Mouse (Mus musculus) myocyte (in vitro differentiated cells): ENCODE results near the gene Plagl1. TPM values are rescaled to one million over a fixed set of nuclear protein-coding genes. Genes with fewer than 3 reads are reported as not detected.
"Not testable (repeated sequence)": the region's sequence is repeated elsewhere in the genome, so short reads cannot be mapped to it uniquely, and the experiment has no call there.

ENCODE experiments used
- H3K27me3 ChIP-seq: one replicate; pipeline ENCODE4 v1.6.1; 2011; ENCODE audit not compliant: control insufficient read depth, insufficient read depth, insufficient read length
- H3K36me3 ChIP-seq: one replicate; pipeline ENCODE4 v1.6.1; 2011; ENCODE audit not compliant: control insufficient read depth, insufficient read depth
- H3K4me2 ChIP-seq: one replicate; pipeline ENCODE4 v1.6.1; 2011; ENCODE audit warnings: low read depth, control low read depth
- H3K4me3 ChIP-seq: one replicate; pipeline ENCODE4 v1.5.1; 2011; ENCODE audit warnings: mild to moderate bottlenecking, control low read depth, moderate library complexity
- H3K79me2 ChIP-seq: one replicate; pipeline ENCODE4 v1.6.1; 2011; ENCODE audit not compliant: control insufficient read depth, insufficient read depth
- H3ac ChIP-seq: one replicate; pipeline ENCODE4 v1.6.1; 2011; ENCODE audit not compliant: control insufficient read depth, insufficient read length
- CEBPB ChIP-seq: IDR thresholded peaks from 2 replicates; pipeline ENCODE4 v1.6.1; 2011; ENCODE audit warnings: mild to moderate bottlenecking, moderate library complexity; ENCODE audit not compliant: poor library complexity, insufficient read depth, severe bottlenecking
- E2F4 ChIP-seq: IDR thresholded peaks from one replicate; pipeline ENCODE4 v1.6.1; 2011; ENCODE audit warnings: mild to moderate bottlenecking, control low read depth, moderate library complexity; ENCODE audit not compliant: insufficient read depth
- MAX ChIP-seq: IDR thresholded peaks from one replicate; pipeline ENCODE4 v1.6.1; 2011; ENCODE audit warnings: low read depth, mild to moderate bottlenecking, control low read depth
- MYOD1 ChIP-seq, 3 experiments: IDR thresholded peaks; one replicate each; pipeline ENCODE4 v1.6.1; 2011; ENCODE audit warnings: control low read depth in 2 of 3, low read depth in 2 of 3, mild to moderate bottlenecking in 2 of 3, moderate library complexity in 1 of 3; ENCODE audit not compliant: insufficient read length in 2 of 3, control insufficient read depth in 1 of 3
- MYOG ChIP-seq, 3 experiments: IDR thresholded peaks; one replicate each; pipeline ENCODE4 v1.6.1; 2011; ENCODE audit warnings: control low read depth in 2 of 3, low read depth in 2 of 3, mild to moderate bottlenecking in 2 of 3; ENCODE audit not compliant: insufficient read length in 2 of 3, control insufficient read depth in 1 of 3, insufficient read depth in 1 of 3
- POLR2A ChIP-seq: IDR thresholded peaks from one replicate; pipeline ENCODE4 v1.6.1; 2011; ENCODE audit warnings: low read depth, mild to moderate bottlenecking, control low read depth, moderate library complexity; ENCODE audit not compliant: insufficient read length
- POLR2AphosphoS2 ChIP-seq: IDR thresholded peaks from one replicate; pipeline ENCODE4 v1.6.1; 2011; ENCODE audit warnings: low read depth, control low read depth; ENCODE audit not compliant: insufficient read length
- REST ChIP-seq: IDR thresholded peaks from one replicate; pipeline ENCODE4 v1.6.1; 2011; ENCODE audit warnings: mild to moderate bottlenecking, control low read depth, moderate library complexity; ENCODE audit not compliant: insufficient read depth, insufficient read length
- SRF ChIP-seq: IDR thresholded peaks from one replicate; pipeline ENCODE4 v1.6.1; 2011; ENCODE audit warnings: low read depth; ENCODE audit not compliant: control insufficient read depth, insufficient read length
- TCF12 ChIP-seq: IDR thresholded peaks from one replicate; pipeline ENCODE4 v1.6.1; 2011; ENCODE audit warnings: mild to moderate bottlenecking, control low read depth; ENCODE audit not compliant: poor library complexity, insufficient read depth, severe bottlenecking
- TCF3 ChIP-seq: IDR thresholded peaks from one replicate; pipeline ENCODE4 v1.6.1; 2011; ENCODE audit warnings: low read depth, control low read depth; ENCODE audit not compliant: insufficient read length
- USF1 ChIP-seq: IDR thresholded peaks from one replicate; pipeline ENCODE4 v1.6.1; 2011; ENCODE audit warnings: low read depth, mild to moderate bottlenecking, control low read depth, moderate library complexity
- polyA plus RNA-seq: library from polyadenylated mRNA; unstranded; fragments of >200 nt; fragmentation: generic; extraction: Trizol; gene quantifications from one replicate; pipeline ENCODE4 v1.2.1, GENCODE M21; 2012; ENCODE audit warnings: missing spikeins

Plagl1 gene
- polyA plus RNA-seq, 1 experiment, result 0.40 TPM

- H3K4me3 ChIP-seq, result no peak overlapping the region
- TF ChIP-seq POLR2A (no peak), TCF12 (no peak), E2F4 (no peak), CEBPB (no peak), USF1 (no peak), REST (no peak), SRF (no peak), MAX (no peak), POLR2AphosphoS2 (no peak), MYOD1 (IDR thresholded peaks at IDR 0.05; ENCODE audit: control insufficient read depth in 1 of 3, insufficient read length in 2 of 3, low read depth in 2 of 3) (no peak)
- no peaks in the 10 kb centered on the region for H3K36me3 ChIP-seq
- no peaks in the 10 kb centered on the region for H3K79me2 ChIP-seq
- no peak overlapping the region for H3K4me2 ChIP-seq
- peaks cover 21% of the 10 kb centered on the region for H3K27me3 ChIP-seq
- no peak overlapping the region for H3ac ChIP-seq
These were observed 38.2 kb upstream of the Plagl1 start for GRCm38 (mm10) chr10:13022103-13022502.

- H3K27me3 ChIP-seq, result peaks cover 21% of the 10 kb centered on the region
- H3K4me2 ChIP-seq, H3ac ChIP-seq, H3K79me2 ChIP-seq, H3K4me3 ChIP-seq, H3K36me3 ChIP-seq: not testable (repeated sequence)
These were observed 36.3 kb upstream of the Plagl1 start for GRCm38 (mm10) chr10:13023985-13024384.

- TF ChIP-seq POLR2A (no peak), E2F4 (no peak), POLR2AphosphoS2 (no peak), MYOD1 (IDR thresholded peaks at IDR 0.05; ENCODE audit: control insufficient read depth in 1 of 3, insufficient read length in 2 of 3, low read depth in 2 of 3) (no peak), CEBPB (no peak), SRF (no peak), TCF12 (no peak), MAX (no peak), MYOG (IDR thresholded peaks at IDR 0.05; ENCODE audit: control insufficient read depth in 1 of 3, insufficient read depth in 1 of 3, insufficient read length in 2 of 3, low read depth in 2 of 3) (no peak), TCF3 (no peak), REST (no peak), USF1 (no peak)
- Histone ChIP-seq H3K36me3 (no peaks in the 10 kb centered on the region), H3ac (no peak overlapping the region), H3K27me3 (peaks cover 3% of the 10 kb centered on the region), H3K79me2 (no peaks in the 10 kb centered on the region), H3K4me3 (no peak overlapping the region), H3K4me2 (no peak overlapping the region)
These were observed 32.6 kb upstream of the Plagl1 start for GRCm38 (mm10) chr10:13027702-13028101.

DNA sequence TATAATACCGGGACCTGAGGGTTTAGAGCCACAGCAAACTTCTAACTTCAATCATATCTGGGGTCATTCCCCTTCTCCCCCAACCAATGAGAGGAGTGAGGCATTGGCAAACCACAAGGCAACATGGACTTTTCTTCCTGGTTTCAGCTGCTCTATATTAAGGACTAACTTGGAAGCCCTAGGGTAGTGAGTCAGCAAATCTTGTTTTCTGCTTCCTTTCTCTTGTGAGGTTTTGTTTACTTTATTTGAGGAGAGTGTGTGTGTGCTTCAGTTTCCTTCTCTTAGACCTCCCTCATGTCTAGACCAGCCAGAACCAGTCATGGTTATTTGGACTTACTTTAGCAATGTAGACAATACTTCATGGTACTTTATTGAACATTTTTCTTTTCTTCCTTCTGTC, 32.1 kb upstream of the Plagl1 start:
- H3ac ChIP-seq, result no peak overlapping the region
- no peak overlapping the region for H3K4me2 ChIP-seq
- no peaks in the 10 kb centered on the region for H3K79me2 ChIP-seq
- no peaks in the 10 kb centered on the region for H3K36me3 ChIP-seq
- H3K27me3 ChIP-seq, result no peaks in the 10 kb centered on the region
- TF ChIP-seq MYOD1 (IDR thresholded peaks at IDR 0.05; ENCODE audit: control insufficient read depth in 1 of 3, insufficient read length in 2 of 3, low read depth in 2 of 3) (no peak), MAX (no peak), E2F4 (no peak), POLR2AphosphoS2 (no peak), TCF3 (no peak), CEBPB (no peak), USF1 (no peak), MYOG (IDR thresholded peaks at IDR 0.05; ENCODE audit: control insufficient read depth in 1 of 3, insufficient read depth in 1 of 3, insufficient read length in 2 of 3, low read depth in 2 of 3) (no peak), TCF12 (no peak), REST (no peak), SRF (no peak), POLR2A (no peak)
- no peak overlapping the region for H3K4me3 ChIP-seq

- Histone ChIP-seq H3K27me3 (no peaks in the 10 kb centered on the region), H3K4me3 (no peak overlapping the region), H3K4me2 (no peak overlapping the region), H3ac (no peak overlapping the region), H3K36me3 (no peaks in the 10 kb centered on the region), H3K79me2 (no peaks in the 10 kb centered on the region)
- TF ChIP-seq TCF12 (no peak), USF1 (no peak), POLR2A (no peak), MAX (no peak), E2F4 (no peak), MYOG (IDR thresholded peaks at IDR 0.05; ENCODE audit: control insufficient read depth in 1 of 3, insufficient read depth in 1 of 3, insufficient read length in 2 of 3, low read depth in 2 of 3) (no peak), SRF (no peak), MYOD1 (IDR thresholded peaks at IDR 0.05; ENCODE audit: control insufficient read depth in 1 of 3, insufficient read length in 2 of 3, low read depth in 2 of 3) (no peak), TCF3 (no peak), POLR2AphosphoS2 (no peak), REST (no peak), CEBPB (no peak)
These were observed 30.9 kb upstream of the Plagl1 start for GRCm38 (mm10) chr10:13029416-13029815.
